Mouse (Mus musculus) small intestine, adult 10 weeks (tissue): ENCODE measurements around the gene Prkx. TPM values are rescaled to one million over a fixed set of nuclear protein-coding genes. Genes with fewer than 3 reads are reported as not detected.

Source experiments
- polyA plus RNA-seq: library from polyadenylated mRNA; stranded (reverse); fragments of 350-450 nt; fragmentation: Illumina TruSeq; extraction: RNeasy Lipid Tissue Mini Kit (QIAGEN cat#74804); gene quantifications from one replicate; pipeline ENCODE4 v1.2.3, GENCODE M21; 2014; ENCODE audit warnings: low replicate concordance

Prkx gene
- polyA plus RNA-seq: 31.2 TPM

DNA sequence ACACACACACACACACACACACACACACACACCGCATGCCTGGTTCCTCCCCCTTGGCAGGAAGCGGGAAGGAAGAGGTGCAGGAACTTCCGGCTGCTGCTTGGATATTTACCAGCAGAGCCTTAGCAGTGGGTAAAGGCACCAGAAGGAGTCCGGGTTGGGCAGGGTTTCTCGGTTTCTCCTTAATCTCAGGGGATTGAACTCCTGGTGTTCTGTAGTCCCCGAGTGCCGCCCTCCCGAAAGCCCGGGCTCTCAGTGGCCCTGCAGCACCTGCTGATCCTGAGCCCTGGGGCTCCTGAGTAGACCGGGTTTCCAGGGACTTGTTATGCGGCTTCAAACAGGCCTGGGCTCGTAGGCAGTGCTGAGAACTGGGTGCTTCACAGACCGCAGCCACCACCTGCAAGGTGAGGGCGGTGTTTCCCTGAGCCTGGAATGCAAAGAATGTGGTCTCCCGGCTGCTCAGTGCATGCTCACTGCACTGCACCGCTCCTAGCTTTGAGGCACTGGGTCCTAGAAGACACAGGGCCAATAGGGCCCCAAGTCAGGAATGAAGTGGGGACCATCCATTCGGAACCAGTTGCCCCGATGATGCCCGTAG, at the start of gene Prkx:
Gene Prkx (minus strand): TSS at position 41 of the 598 bp plus-strand sequence.

Other genes starting within 250 kb of the Prkx start
- not detected for gene Pbsn, start 57.3 kb upstream of the Prkx start, polyA plus RNA-seq
- not detected for gene Gm14744, start 68.5 kb upstream of the Prkx start, polyA plus RNA-seq
- not detected for gene 5430402E10Rik, start 128.8 kb upstream of the Prkx start, polyA plus RNA-seq